Mouse (Mus musculus) midbrain, embryonic 10.5 days (tissue): ENCODE results near the gene Krtap8-1. TPM values are rescaled to one million over a fixed set of nuclear protein-coding genes. Genes with fewer than 3 reads are reported as not detected.
A peak's percentile ranks its signal among the peaks of the same experiment; 100 is the strongest.

Source experiments
- DNase-seq: peaks from one replicate; pipeline ENCODE4 v3.0.0-alpha.2; 2017; ENCODE audit warnings: low spot score
- H3K27ac ChIP-seq: fragments of 300-500 bp; sonication (generic); replicated peaks from 2 replicates; pipeline ENCODE4 v1.5.1; 2016; ENCODE audit warnings: mild to moderate bottlenecking
- H3K27me3 ChIP-seq: fragments of 300-500 bp; sonication (generic); 2 replicates; pipeline ENCODE4 v1.6.1; 2016; ENCODE audit warnings: low read depth, mild to moderate bottlenecking; ENCODE audit not compliant: poor library complexity, severe bottlenecking
- H3K36me3 ChIP-seq: fragments of 300-500 bp; sonication (generic); 2 replicates; pipeline ENCODE4 v1.6.1; 2016; ENCODE audit warnings: mild to moderate bottlenecking, moderate library complexity
- H3K4me1 ChIP-seq: fragments of 300-500 bp; sonication (generic); 2 replicates; pipeline ENCODE4 v1.6.1; 2016
- H3K4me3 ChIP-seq: fragments of 300-500 bp; sonication (generic); 2 replicates; pipeline ENCODE4 v1.5.1; 2016; ENCODE audit warnings: mild to moderate bottlenecking, moderate library complexity
- H3K9me3 ChIP-seq: fragments of 300-500 bp; sonication (generic); replicated peaks from 2 replicates; pipeline ENCODE4 v1.6.1; 2016; ENCODE audit warnings: mild to moderate bottlenecking
- WGBS: fragments of 180-500 bp; shearing (Covaris S2); methylation state at CpG from one replicate; pipeline ENCODE4 v1.1.7; 2016; 5-methylcytosine and 5-hydroxymethylcytosine counted together
- polyA plus RNA-seq: library from polyadenylated mRNA; unstranded; fragments of >200 nt; fragmentation: Nextera tagmentation; extraction: Ambion mirVana; gene quantifications from 2 replicates; pipeline ENCODE4 v1.2.1, GENCODE M21; 2016

The Krtap8-1 gene
- polyA plus RNA-seq, 1 experiment from 2014 or later, result not detected

DNA sequence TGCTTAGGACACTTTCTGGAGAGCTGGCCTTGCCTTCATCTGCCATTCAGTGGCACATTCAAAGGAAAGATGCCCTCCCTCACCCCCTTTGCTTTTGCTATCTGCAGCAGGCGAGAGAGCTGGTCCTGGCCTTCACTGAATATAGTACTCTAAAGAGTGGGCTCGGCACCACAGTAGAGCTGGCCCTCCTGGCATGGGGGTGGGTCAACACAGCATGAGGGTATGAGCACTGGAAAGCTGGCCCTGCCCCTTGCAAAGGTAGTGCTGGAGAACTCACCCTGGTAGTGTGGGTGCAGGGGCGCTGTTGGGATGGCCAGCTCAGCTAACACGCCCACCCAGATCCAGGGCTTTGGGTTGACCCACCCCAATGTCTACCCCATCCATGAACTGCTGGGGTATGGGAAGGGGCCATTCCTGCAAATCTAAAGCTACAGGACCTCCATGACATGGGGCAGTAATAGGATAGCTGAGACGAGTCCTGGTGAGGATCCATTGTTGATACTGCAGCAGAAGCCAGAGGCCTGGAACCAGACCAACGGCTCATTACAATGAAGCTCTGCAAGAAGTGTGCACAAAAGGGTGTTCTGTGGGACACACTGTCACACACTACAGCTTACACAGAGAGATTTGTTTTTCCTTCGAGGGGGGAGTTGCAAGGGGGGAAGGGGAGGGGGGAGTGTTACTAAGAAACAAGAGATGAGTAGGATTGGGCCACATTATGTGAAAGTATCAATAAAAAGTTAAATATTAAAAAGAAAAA, 7.8 kb upstream of the Krtap8-1 start:
- Histone ChIP-seq H3K27me3 (no peaks in the 10 kb centered on the region), H3K27ac (0 out of 2 replicates have a peak overlapping the region, but pooled peaks have one; percentile 9), H3K36me3 (no peaks in the 10 kb centered on the region), H3K4me1 (0 out of 2 replicates have a peak, but pooled peaks cover 2% of the 10 kb centered on the region), H3K4me3 (no peak overlapping the region), H3K9me3 (no peaks in the 10 kb centered on the region)
- no peak for DNase-seq
- WGBS, result 82% methylated on average over 7 of the region's 7 CpGs

DNA sequence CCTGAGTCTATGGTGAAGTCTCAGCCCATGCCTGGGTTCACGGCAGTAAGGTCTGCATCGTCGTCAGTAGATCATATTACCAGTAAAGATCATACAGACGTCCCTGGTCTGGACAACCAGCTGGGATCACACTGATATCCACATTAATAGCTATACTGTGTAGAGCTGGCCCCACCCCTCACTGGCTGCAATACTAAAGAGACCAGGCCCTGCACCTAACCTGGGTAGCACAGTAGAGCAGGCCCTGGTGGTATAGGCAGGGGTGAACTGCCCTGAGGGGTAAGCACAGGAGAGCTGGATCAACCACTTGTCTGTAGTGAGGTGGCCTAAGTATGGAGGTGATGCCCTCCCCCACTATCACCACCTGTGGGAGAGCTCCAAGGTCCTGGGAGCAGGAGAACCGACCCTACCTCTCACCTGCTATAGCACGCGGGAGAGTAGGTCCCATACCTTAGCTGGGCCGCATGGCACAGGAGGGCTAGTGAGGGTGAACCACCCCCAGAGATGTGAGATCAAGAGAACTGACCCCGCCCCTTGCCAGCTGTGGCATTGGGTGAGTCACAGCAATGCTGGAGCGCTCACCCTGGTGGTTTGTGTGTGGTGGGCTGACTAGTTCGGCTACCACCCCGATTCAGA, 10.0 kb downstream of the Krtap8-1 start:
- H3K9me3 ChIP-seq, result no peaks in the 10 kb centered on the region
- no peak overlapping the region for H3K4me3 ChIP-seq
- no peaks in the 10 kb centered on the region for H3K4me1 ChIP-seq
- H3K27me3 ChIP-seq, result no peaks in the 10 kb centered on the region
- no peak for DNase-seq
- H3K27ac ChIP-seq, result no peak overlapping the region
- no peaks in the 10 kb centered on the region for H3K36me3 ChIP-seq
- 91% methylated on average over 12 of the region's 12 CpGs for WGBS

DNA sequence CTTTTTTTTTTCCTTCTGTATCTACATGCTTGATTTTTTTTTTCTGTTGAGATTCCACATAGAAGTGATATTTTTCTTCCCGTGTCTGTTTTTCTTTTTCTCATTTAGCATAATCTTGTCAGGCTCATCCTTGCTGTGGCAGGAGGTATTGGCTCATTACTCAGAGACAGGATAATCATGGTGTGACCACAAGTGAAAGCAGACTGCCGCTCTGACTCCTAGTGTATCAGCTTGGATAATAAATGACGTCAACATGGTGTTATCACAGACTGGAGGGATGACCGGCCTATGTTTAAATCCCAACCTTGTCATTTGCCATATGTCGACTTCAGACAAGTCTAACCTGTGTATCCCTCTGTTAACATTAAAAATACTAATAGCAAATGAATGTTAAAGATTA, 26.6 kb downstream of the Krtap8-1 start:
- no peak overlapping the region for H3K27ac ChIP-seq
- H3K9me3 ChIP-seq, result no peaks in the 10 kb centered on the region
- no peaks in the 10 kb centered on the region for H3K36me3 ChIP-seq
- no peaks in the 10 kb centered on the region for H3K4me1 ChIP-seq
- H3K4me3 ChIP-seq, result no peak overlapping the region
- no peak for DNase-seq
- H3K27me3 ChIP-seq, result no peaks in the 10 kb centered on the region
- WGBS, result 91% methylated on average over 5 of the region's 5 CpGs

Other genes starting within 250 kb of the Krtap8-1 start
- gene Krtap21-1, start 84.1 kb downstream of the Krtap8-1 start, polyA plus RNA-seq, result not detected in 2 replicates
- gene Krtap6-2, start 67.8 kb downstream of the Krtap8-1 start, polyA plus RNA-seq, result not detected in 2 replicates
- not detected in 2 replicates for gene Krtap7-1, start 20.4 kb upstream of the Krtap8-1 start, polyA plus RNA-seq
- gene Krtap11-1, start 83.2 kb upstream of the Krtap8-1 start, polyA plus RNA-seq, result not detected in 2 replicates